Mouse (Mus musculus) ES-Bruce4 (cell line): Measurements from ENCODE around the gene Myo1h. TPM values are rescaled to one million over a fixed set of nuclear protein-coding genes. Genes with fewer than 3 reads are reported as not detected.

Experiments
- H3K27ac ChIP-seq: 2 replicates; pipeline ENCODE4 v1.5.1; 2012; ENCODE audit warnings: low read length, inconsistent platforms; ENCODE audit not compliant: insufficient read depth
- H3K27me3 ChIP-seq: 2 replicates; pipeline ENCODE4 v1.6.1; 2012; ENCODE audit warnings: mild to moderate bottlenecking, low read length, inconsistent platforms; ENCODE audit not compliant: control insufficient read depth, poor library complexity, insufficient read depth, severe bottlenecking
- H3K36me3 ChIP-seq: 2 replicates; pipeline ENCODE4 v1.6.1; 2012; ENCODE audit warnings: inconsistent platforms, mild to moderate bottlenecking, low read length, moderate library complexity; ENCODE audit not compliant: control insufficient read depth, poor library complexity, insufficient read depth, severe bottlenecking
- H3K4me1 ChIP-seq: one replicate; pipeline ENCODE4 v1.8.1; 2011; ENCODE audit warnings: low read length; ENCODE audit not compliant: control insufficient read depth, insufficient read depth
- H3K4me3 ChIP-seq: 2 replicates; pipeline ENCODE4 v1.5.1; 2011; ENCODE audit warnings: low read depth, mild to moderate bottlenecking, low read length
- H3K9ac ChIP-seq: 2 replicates; pipeline ENCODE4 v1.6.1; 2012; ENCODE audit warnings: low read depth, mild to moderate bottlenecking, inconsistent platforms; ENCODE audit not compliant: poor library complexity, severe bottlenecking
- H3K9me3 ChIP-seq: replicated peaks from 2 replicates; pipeline ENCODE4 v1.6.1; 2012; ENCODE audit warnings: mild to moderate bottlenecking, low read length, inconsistent platforms; ENCODE audit not compliant: control insufficient read depth, poor library complexity, insufficient read depth, severe bottlenecking
- CTCF ChIP-seq: IDR thresholded peaks from one replicate; pipeline ENCODE4 v1.8.1; 2011; ENCODE audit warnings: low read depth, low read length
- EP300 ChIP-seq: IDR thresholded peaks from 2 replicates; pipeline ENCODE4 v1.6.1; 2011; ENCODE audit warnings: low read depth, low read length; ENCODE audit not compliant: insufficient read depth
- POLR2A ChIP-seq: IDR thresholded peaks from one replicate; pipeline ENCODE4 v1.8.1; 2011; ENCODE audit warnings: low read length; ENCODE audit not compliant: insufficient read depth
- polyA plus RNA-seq: library from polyadenylated mRNA; stranded (reverse); fragments of >200 nt; gene quantifications from 2 replicates; pipeline ENCODE4 v1.2.4, GENCODE M21; 2011; ENCODE audit warnings: low read depth; ENCODE audit not compliant: missing spikeins, insufficient read depth, insufficient read length

The Myo1h gene
- 1.8 and 1.9 TPM in 2 replicates for polyA plus RNA-seq

DNA sequence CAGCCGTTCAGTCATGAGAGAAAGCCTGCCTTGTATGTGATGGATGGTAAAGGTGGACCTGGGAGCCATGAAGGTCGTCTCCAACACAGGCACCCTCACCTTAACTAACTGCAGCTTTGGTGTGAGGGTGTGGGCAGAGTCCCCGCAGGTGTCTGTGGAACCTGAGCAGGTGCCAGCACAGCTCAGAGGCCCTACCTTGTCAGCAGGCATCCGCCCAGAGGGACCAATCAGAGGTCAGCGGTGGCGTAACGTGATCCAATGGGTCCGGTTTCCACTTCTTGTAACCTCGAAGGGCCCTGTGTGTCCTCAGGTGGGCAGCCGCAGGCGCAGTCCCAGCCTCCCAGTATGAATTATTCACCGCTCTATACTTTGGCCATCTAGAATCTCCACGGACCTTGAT is at the start of gene Myo1h:
Myo1h (plus strand) TSS at position 293 of the 400 bp plus-strand sequence.
- H3K4me3 ChIP-seq, result peak within 1 kb of the TSS; percentile 9
- H3K27ac ChIP-seq, result no peak within 1 kb of the TSS
- H3K36me3 ChIP-seq, result no peaks in the 10 kb centered on the region
- no peak within 1 kb of the TSS for H3K9ac ChIP-seq
- TF ChIP-seq POLR2A (no peak), CTCF (no peak), EP300 (no peak)
- no peaks in the 10 kb centered on the region for H3K4me1 ChIP-seq
- no peaks in the 10 kb centered on the region for H3K27me3 ChIP-seq
- H3K9me3 ChIP-seq, result no peaks in the 10 kb centered on the region

DNA sequence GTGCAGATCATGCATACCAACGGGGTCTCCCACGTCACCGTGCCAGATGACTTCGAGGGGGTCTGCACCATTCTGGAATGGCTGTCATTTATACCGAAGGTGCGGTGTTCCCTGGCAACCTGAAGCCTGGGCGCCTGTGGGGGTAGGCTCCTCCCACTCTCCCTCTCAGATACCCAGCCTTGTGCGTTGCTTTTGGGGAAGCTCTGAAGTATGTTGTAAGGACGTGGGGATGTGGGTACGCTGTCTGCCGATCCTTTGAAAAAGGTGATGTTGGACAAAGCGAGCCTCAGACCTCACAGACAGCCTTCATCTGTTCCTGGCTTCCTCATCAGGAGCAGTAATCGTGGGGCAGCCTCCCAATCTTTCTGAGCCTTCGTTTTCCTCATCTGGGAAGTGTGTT is 49.2 kb upstream of the Myo1h start:
- Histone ChIP-seq H3K9ac (no peak overlapping the region), H3K27ac (no peak overlapping the region), H3K4me1 (no peaks in the 10 kb centered on the region), H3K9me3 (no peaks in the 10 kb centered on the region), H3K36me3 (no peaks in the 10 kb centered on the region), H3K4me3 (no peak overlapping the region), H3K27me3 (no peaks in the 10 kb centered on the region)
- no peak for TF ChIP-seq EP300
- TF ChIP-seq CTCF, result no peak
- no peak for TF ChIP-seq POLR2A

DNA sequence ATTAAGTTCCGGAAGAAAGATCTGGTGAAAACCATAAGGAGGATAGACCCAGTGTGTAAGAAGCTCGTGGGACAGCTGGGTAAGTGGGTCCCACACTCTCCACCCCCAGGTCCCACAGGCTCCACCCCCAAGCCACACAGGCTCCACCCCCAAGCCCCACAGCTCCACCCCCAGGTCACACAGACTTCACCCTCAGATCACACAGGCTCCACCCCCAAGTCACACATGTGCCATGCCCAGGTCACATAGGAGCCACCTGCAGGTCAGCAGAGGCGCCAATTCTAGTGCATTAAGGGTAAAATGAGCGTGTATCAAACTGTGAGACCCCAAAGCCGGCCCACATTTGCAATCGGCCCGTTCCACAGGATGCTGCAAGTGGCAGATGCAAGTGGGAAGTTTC is 42.5 kb upstream of the Myo1h start:
- Histone ChIP-seq H3K9me3 (no peaks in the 10 kb centered on the region), H3K4me1 (no peaks in the 10 kb centered on the region), H3K9ac (no peak overlapping the region), H3K27ac (no peak overlapping the region), H3K27me3 (no peaks in the 10 kb centered on the region), H3K36me3 (no peaks in the 10 kb centered on the region), H3K4me3 (no peak overlapping the region)
- TF ChIP-seq CTCF, result no peak
- no peak for TF ChIP-seq EP300
- TF ChIP-seq POLR2A, result no peak

DNA sequence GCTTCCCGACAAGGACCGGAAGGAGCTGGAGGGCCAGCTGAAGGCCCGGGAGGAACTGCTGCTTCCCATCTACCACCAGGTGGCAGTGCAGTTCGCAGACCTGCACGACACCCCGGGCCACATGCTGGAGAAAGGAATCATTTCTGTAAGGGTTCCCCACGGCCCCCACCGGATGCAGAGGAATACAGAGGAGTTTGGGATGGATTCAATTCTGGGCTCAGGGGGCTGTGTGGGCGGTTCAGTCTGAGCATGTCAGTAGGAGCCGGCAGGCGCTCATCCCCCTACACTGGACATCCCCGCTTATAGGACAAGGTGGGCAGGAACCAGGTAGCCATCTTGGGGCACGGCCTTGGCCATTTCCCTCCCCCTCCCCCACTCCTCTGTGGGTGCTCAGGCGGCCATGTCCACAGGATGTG is 40.8 kb upstream of the Myo1h start:
- Histone ChIP-seq H3K36me3 (no peaks in the 10 kb centered on the region), H3K9ac (peak overlapping the region; percentile 28; the same call in 1 of the 2 replicates), H3K4me3 (peak overlapping the region; percentile 54), H3K27ac (no peak overlapping the region), H3K27me3 (no peaks in the 10 kb centered on the region), H3K9me3 (no peaks in the 10 kb centered on the region), H3K4me1 (no peaks in the 10 kb centered on the region)
- TF ChIP-seq POLR2A (no peak), CTCF (peak; percentile 93), EP300 (0 out of 2 replicates have a peak, but pooled peaks have one; percentile 9)

DNA sequence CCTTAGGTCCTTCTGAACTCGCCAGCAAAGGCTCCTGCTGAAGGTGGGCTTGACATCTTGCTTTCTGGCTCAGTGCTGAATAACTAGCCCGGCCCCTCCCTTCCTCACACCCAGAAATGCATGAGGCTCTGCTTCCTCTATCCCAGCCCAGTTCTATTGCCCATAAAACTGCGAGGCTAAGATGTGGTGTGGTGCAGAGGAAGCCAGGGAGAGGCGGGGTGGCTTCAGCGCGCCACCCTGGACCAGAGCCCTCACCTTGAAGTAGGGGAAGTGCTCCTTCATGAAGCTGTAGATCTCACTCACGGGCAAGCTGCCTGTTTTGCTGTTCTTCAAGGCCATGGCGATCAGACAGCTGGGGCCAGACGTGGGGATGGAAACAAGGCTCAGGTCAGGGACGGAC is 29.5 kb upstream of the Myo1h start:
- no peaks in the 10 kb centered on the region for H3K36me3 ChIP-seq
- H3K9me3 ChIP-seq, result no peaks in the 10 kb centered on the region
- no peak overlapping the region for H3K9ac ChIP-seq
- H3K4me3 ChIP-seq, result no peak overlapping the region
- TF ChIP-seq CTCF (no peak), EP300 (no peak), POLR2A (no peak)
- H3K27ac ChIP-seq, result no peak overlapping the region
- no peaks in the 10 kb centered on the region for H3K27me3 ChIP-seq
- no peaks in the 10 kb centered on the region for H3K4me1 ChIP-seq

DNA sequence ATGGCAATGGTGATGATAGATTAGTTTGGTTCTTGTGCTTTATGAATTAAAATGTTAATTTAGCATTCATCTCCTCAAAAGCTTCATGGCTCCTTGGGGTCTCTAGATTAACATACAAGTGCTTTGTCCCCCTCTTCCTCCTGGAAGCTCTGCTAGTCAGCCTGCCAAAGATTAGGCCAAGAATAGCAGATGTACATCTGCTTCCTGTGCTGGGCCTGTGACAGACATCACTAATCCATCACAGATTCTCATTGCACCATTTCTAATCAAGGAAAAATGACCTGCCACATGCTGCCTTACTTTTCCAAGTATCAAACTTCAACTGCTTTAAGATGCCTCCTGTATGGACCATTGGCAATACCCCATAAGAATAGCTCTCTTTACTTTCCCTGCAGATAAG is 27.5 kb upstream of the Myo1h start:
- H3K4me3 ChIP-seq, result no peak overlapping the region
- H3K27me3 ChIP-seq, result no peaks in the 10 kb centered on the region
- H3K9me3 ChIP-seq, result no peaks in the 10 kb centered on the region
- H3K27ac ChIP-seq, result no peak overlapping the region
- TF ChIP-seq EP300 (no peak), POLR2A (no peak), CTCF (no peak)
- H3K4me1 ChIP-seq, result no peaks in the 10 kb centered on the region
- H3K9ac ChIP-seq, result no peak overlapping the region
- H3K36me3 ChIP-seq, result no peaks in the 10 kb centered on the region
